Mouse (Mus musculus) neural tube, embryonic 15.5 days (tissue): Measurements from ENCODE around the gene Kirrel. TPM values are rescaled to one million over a fixed set of nuclear protein-coding genes. Genes with fewer than 3 reads are reported as not detected.
A peak's percentile ranks its signal among the peaks of the same experiment; 100 is the strongest.

Source experiments
- ATAC-seq: fragments of 200-750 bp; cut with Nextera tagmentation; 2 replicates; pipeline ENCODE4 v1.8.0; 2017; ENCODE audit warnings: mild to moderate bottlenecking, moderate TSS enrichment, moderate library complexity; ENCODE audit not compliant: low FRiP score
- H3K27ac ChIP-seq: fragments of 300-500 bp; sonication (generic); replicated peaks from 2 replicates; pipeline ENCODE4 v1.5.1; 2015; ENCODE audit warnings: mild to moderate bottlenecking, inconsistent platforms
- H3K27me3 ChIP-seq: fragments of 300-500 bp; sonication (generic); replicated peaks from 2 replicates; pipeline ENCODE4 v1.6.1; 2015; ENCODE audit warnings: inconsistent platforms
- H3K36me3 ChIP-seq: fragments of 300-500 bp; sonication (generic); 2 replicates; pipeline ENCODE4 v1.6.1; 2015; ENCODE audit warnings: inconsistent platforms
- H3K4me1 ChIP-seq: fragments of 300-500 bp; sonication (generic); 2 replicates; pipeline ENCODE4 v1.6.1; 2015; ENCODE audit warnings: inconsistent platforms
- H3K4me2 ChIP-seq: fragments of 300-500 bp; sonication (generic); 2 replicates; pipeline ENCODE4 v1.6.1; 2015; ENCODE audit warnings: inconsistent platforms, mild to moderate bottlenecking, moderate library complexity
- H3K4me3 ChIP-seq: fragments of 300-500 bp; sonication (generic); replicated peaks from 2 replicates; pipeline ENCODE4 v1.5.1; 2015; ENCODE audit warnings: mild to moderate bottlenecking, inconsistent platforms
- H3K9ac ChIP-seq: fragments of 300-500 bp; sonication (generic); replicated peaks from 2 replicates; pipeline ENCODE4 v1.6.1; 2015; ENCODE audit warnings: mild to moderate bottlenecking, inconsistent platforms
- H3K9me3 ChIP-seq: fragments of 300-500 bp; sonication (generic); replicated peaks from 2 replicates; pipeline ENCODE4 v1.6.1; 2016; ENCODE audit warnings: inconsistent platforms
- WGBS: fragments of 180-500 bp; shearing (Covaris S2); methylation state at CpG from one replicate; pipeline ENCODE4 v1.1.7; 2015; ENCODE audit warnings: mixed read lengths; 5-methylcytosine and 5-hydroxymethylcytosine counted together
- polyA plus RNA-seq: library from polyadenylated mRNA; unstranded; fragments of >200 nt; fragmentation: Nextera tagmentation; extraction: Ambion mirVana; gene quantifications from 2 replicates; pipeline ENCODE4 v1.2.1, GENCODE M21; 2015

The Kirrel gene
- polyA plus RNA-seq, 1 experiment from 2014 or later: 5.9 TPM

DNA sequence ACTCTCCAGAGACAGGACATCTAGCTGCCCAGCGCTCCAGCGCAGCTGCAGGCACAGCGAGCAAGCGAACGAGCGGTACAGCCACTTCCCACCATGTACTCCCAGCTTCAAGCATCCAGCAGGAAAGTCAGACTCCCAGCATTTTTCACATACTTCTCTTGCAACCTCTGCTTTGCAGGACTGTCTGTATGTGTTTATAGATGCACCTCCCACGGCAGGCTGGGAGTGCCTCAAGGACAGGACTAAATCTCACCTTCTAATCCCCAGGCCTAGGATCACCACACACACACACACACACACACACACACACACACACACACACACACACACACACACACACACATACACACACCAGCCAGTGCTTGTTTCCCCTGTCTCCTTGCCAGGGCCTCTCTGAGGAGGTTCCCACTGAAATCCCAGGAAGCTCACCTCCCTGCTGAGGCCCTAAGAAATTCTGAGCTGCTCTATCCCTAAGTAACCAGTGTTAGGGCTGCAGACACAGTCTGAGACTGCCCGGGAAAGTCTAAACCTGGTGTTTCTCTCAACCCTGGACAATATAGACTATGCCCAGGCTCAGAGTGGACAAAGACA lies 9.2 kb downstream of the Kirrel start:
- peak overlapping the region; percentile 19; the same call in 1 of the 2 replicates for H3K4me2 ChIP-seq
- no peak overlapping the region for H3K4me3 ChIP-seq
- H3K4me1 ChIP-seq: peaks cover 92% of the 10 kb centered on the region
- H3K27ac ChIP-seq: peak overlapping the region; percentile 56
- ATAC-seq: no peak
- H3K36me3 ChIP-seq: no peaks in the 10 kb centered on the region
- H3K9me3 ChIP-seq: no peaks in the 10 kb centered on the region
- WGBS: 29% methylated on average over 8 of the region's 8 CpGs
- H3K9ac ChIP-seq: no peak overlapping the region; the same call in 1 of the 2 replicates
- H3K27me3 ChIP-seq: no peaks in the 10 kb centered on the region

DNA sequence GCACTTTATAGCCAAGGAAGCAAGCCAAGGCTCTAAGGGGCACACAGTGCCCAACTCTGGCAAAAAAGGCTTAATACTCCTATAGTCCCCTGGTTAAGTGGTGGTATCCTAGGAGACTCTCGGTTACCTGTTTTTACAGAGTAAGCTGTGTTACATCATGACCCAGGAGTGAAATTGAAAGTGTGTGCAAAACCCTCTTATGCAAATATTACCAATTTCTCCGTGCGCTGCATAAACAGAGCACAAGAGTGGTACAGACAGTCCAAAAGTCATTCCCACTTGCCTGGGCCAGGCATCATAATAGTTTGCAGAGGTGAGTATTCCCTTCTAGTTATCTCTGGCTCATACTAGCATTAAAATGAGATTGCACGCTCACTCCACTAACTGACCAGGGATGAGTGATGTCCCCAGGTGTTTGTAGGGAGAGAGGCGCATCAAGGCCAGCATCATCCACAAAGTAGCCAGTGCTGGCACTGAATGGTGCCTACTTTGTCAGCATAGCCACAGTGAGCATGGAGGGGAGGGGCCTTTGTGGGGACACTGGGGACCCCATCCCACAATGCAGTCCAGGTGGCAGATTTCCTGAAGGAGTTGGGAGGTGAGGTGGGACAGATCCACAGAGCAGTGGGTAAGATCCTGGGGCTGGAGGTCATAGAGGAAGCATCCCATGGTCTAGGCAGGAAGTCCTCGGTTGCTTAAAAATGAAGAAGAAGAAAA lies 10.3 kb downstream of the Kirrel start:
- Histone ChIP-seq H3K9ac (no peak overlapping the region), H3K36me3 (no peaks in the 10 kb centered on the region), H3K4me2 (no peak overlapping the region), H3K4me3 (no peak overlapping the region), H3K9me3 (no peaks in the 10 kb centered on the region), H3K27ac (0 out of 2 replicates have a peak overlapping the region, but pooled peaks have one; percentile 28), H3K27me3 (no peaks in the 10 kb centered on the region), H3K4me1 (peaks cover 89% of the 10 kb centered on the region)
- 84% methylated on average over 6 of the region's 6 CpGs for WGBS
- no peak for ATAC-seq

GRCm38 (mm10) chr3:87163116-87163515 lies 11.4 kb downstream of the Kirrel start:
- H3K4me3 ChIP-seq: no peak overlapping the region
- H3K27me3 ChIP-seq: no peaks in the 10 kb centered on the region
- ATAC-seq: no peak
- no peaks in the 10 kb centered on the region for H3K9me3 ChIP-seq
- no peak overlapping the region for H3K4me2 ChIP-seq
- no peak overlapping the region for H3K9ac ChIP-seq
- H3K4me1 ChIP-seq: peaks cover 89% of the 10 kb centered on the region
- 54% methylated on average over 4 of the region's 4 CpGs for WGBS
- no peak overlapping the region for H3K27ac ChIP-seq
- no peaks in the 10 kb centered on the region for H3K36me3 ChIP-seq

GRCm38 (mm10) chr3:87162380-87162779 lies 12.2 kb downstream of the Kirrel start:
- no peak overlapping the region for H3K9ac ChIP-seq
- no peak overlapping the region for H3K4me3 ChIP-seq
- no peak overlapping the region for H3K27ac ChIP-seq
- no peaks in the 10 kb centered on the region for H3K9me3 ChIP-seq
- no peak overlapping the region for H3K4me2 ChIP-seq
- H3K27me3 ChIP-seq: no peaks in the 10 kb centered on the region
- no peaks in the 10 kb centered on the region for H3K36me3 ChIP-seq
- 82% methylated on average over 5 of the region's 5 CpGs for WGBS
- no peak for ATAC-seq
- H3K4me1 ChIP-seq: peaks cover 90% of the 10 kb centered on the region

- Histone ChIP-seq H3K27me3 (no peaks in the 10 kb centered on the region), H3K36me3 (no peaks in the 10 kb centered on the region), H3K9ac (no peak overlapping the region), H3K4me2 (no peak overlapping the region), H3K4me1 (peaks cover 89% of the 10 kb centered on the region), H3K4me3 (no peak overlapping the region), H3K9me3 (no peaks in the 10 kb centered on the region), H3K27ac (peak overlapping the region; percentile 74)
- WGBS: 94% methylated on average over 5 of the region's 5 CpGs
- ATAC-seq: no peak
These were observed 12.9 kb downstream of the Kirrel start for GRCm38 (mm10) chr3:87161601-87162000.

DNA sequence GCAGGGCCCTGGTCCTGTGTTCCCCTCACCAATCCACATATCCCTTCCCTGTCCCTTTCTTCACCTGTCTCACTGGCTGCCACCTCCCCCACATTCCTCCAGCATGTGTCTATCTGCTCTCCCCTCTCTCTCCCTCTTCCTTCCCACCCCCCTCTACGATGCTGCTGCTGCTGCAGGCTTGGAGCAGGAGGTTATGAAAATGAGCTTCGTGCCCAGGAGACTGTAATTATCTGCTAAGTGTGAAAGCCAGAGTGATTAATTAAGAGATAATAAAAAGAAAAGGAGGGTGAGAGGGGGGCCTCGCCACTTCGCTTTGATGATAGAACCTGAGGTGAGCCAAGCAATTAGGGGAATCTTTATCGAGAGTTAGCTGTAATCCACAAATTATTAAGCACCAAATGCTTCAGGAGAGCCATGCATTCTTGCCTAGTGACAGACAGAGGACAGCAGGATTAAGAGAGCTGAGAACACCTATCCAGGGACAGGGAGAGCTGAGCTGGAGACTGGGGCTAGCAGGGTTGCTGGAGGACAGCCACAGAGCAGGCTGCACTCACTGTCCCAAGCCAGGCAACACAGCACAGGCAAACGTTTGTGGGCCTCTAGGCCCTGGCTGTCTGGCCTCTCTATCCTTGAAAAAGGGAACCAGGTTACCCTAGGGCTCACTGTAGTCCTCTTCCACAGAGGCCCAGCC lies 13.6 kb downstream of the Kirrel start:
- Histone ChIP-seq H3K27me3 (no peaks in the 10 kb centered on the region), H3K27ac (peak overlapping the region; percentile 74), H3K4me1 (peaks cover 83% of the 10 kb centered on the region), H3K4me3 (no peak overlapping the region), H3K9ac (no peak overlapping the region), H3K9me3 (no peaks in the 10 kb centered on the region), H3K36me3 (no peaks in the 10 kb centered on the region), H3K4me2 (no peak overlapping the region)
- WGBS: 11% methylated on average over 6 of the region's 6 CpGs
- ATAC-seq: peak; percentile 81

DNA sequence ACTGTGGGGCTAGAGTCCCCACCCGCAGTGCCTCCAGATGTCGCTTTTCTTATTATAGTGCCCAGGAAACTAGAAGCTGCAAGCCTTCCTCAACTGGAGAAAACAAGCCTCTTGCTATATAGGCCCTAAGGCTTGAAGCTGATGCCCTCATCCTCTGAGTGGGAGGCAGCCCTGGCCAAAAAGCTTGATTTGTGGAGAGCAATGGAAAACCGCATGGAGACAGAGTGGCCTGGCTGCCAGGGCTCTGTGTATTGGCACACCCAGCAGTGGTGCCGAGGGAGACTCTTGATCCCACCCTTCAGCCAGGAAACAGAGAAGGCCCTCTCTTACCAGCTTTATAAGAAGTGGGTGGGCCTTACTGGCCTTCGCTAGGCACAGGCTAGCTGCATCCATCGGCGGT lies 15.4 kb downstream of the Kirrel start:
- H3K4me3 ChIP-seq: no peak overlapping the region
- no peak overlapping the region for H3K9ac ChIP-seq
- 69% methylated on average over 7 of the region's 7 CpGs for WGBS
- no peaks in the 10 kb centered on the region for H3K36me3 ChIP-seq
- peak overlapping the region; percentile 57; the same call in 1 of the 2 replicates for H3K27ac ChIP-seq
- no peaks in the 10 kb centered on the region for H3K27me3 ChIP-seq
- H3K4me1 ChIP-seq: peaks cover 79% of the 10 kb centered on the region
- no peaks in the 10 kb centered on the region for H3K9me3 ChIP-seq
- no peak overlapping the region for H3K4me2 ChIP-seq
- no peak for ATAC-seq

GRCm38 (mm10) chr3:87157767-87158291 lies 16.7 kb downstream of the Kirrel start:
- no peak for ATAC-seq
- H3K4me1 ChIP-seq: peaks cover 78% of the 10 kb centered on the region
- no peak overlapping the region for H3K9ac ChIP-seq
- H3K36me3 ChIP-seq: no peaks in the 10 kb centered on the region
- no peaks in the 10 kb centered on the region for H3K9me3 ChIP-seq
- H3K27me3 ChIP-seq: no peaks in the 10 kb centered on the region
- no peak overlapping the region for H3K4me3 ChIP-seq
- H3K4me2 ChIP-seq: no peak overlapping the region
- WGBS: 23% methylated on average over 12 of the region's 12 CpGs
- peak overlapping the region; percentile 57 for H3K27ac ChIP-seq

DNA sequence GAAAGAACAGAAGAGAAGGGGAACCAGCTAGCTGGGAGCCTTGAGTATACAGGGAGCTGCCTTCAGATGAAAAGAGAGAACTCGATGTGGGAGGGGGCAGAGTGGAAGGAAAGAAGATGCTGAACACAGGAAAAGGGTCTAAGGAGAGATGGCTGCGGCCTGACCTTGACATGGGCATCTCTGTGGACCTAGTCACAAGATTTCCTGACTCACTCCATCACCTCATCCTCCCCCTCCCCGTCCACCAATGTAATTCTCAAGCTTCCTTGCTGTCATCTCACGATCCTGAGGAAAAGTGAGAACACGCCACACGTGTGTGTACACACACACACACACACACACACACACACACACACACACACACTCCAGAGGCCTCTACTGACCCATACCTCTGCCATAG lies 17.2 kb downstream of the Kirrel start:
- H3K4me1 ChIP-seq: peaks cover 76% of the 10 kb centered on the region
- H3K4me2 ChIP-seq: no peak overlapping the region
- H3K9ac ChIP-seq: no peak overlapping the region
- no peaks in the 10 kb centered on the region for H3K36me3 ChIP-seq
- H3K9me3 ChIP-seq: no peaks in the 10 kb centered on the region
- ATAC-seq: no peak
- no peaks in the 10 kb centered on the region for H3K27me3 ChIP-seq
- 85% methylated on average over 6 of the region's 6 CpGs for WGBS
- peak overlapping the region; percentile 57; the same call in 1 of the 2 replicates for H3K27ac ChIP-seq
- no peak overlapping the region for H3K4me3 ChIP-seq

- 32% methylated on average over 15 of the region's 15 CpGs for WGBS
- peaks cover 80% of the 10 kb centered on the region for H3K4me1 ChIP-seq
- no peaks in the 10 kb centered on the region for H3K27me3 ChIP-seq
These were observed 19.9 kb downstream of the Kirrel start for GRCm38 (mm10) chr3:87154398-87155287.

GRCm38 (mm10) chr3:87153038-87153437 lies 21.5 kb downstream of the Kirrel start:
- Histone ChIP-seq H3K27ac (peak overlapping the region; percentile 64), H3K4me1 (peaks cover 70% of the 10 kb centered on the region), H3K9ac (no peak overlapping the region), H3K4me3 (no peak overlapping the region), H3K9me3 (no peaks in the 10 kb centered on the region), H3K27me3 (no peaks in the 10 kb centered on the region), H3K4me2 (no peak overlapping the region), H3K36me3 (no peaks in the 10 kb centered on the region)
- WGBS: 23% methylated on average over 2 of the region's 2 CpGs
- ATAC-seq: no peak

More at GRCm38 (mm10) chr3:87154398-87155287, 19.9 kb downstream of the Kirrel start:
- no peaks in the 10 kb centered on the region for H3K9me3 ChIP-seq
- peak overlapping the region; percentile 23; the same call in 1 of the 2 replicates for H3K4me2 ChIP-seq
- no peak for ATAC-seq
- H3K36me3 ChIP-seq: no peaks in the 10 kb centered on the region
- H3K27ac ChIP-seq: peak overlapping the region; percentile 66
- H3K4me3 ChIP-seq: no peak overlapping the region
- no peak overlapping the region for H3K9ac ChIP-seq
